Mouse (Mus musculus) megakaryocyte-erythroid progenitor cell, adult 5-6 weeks (primary cell): ENCODE data around the gene Abtb2. TPM values are rescaled to one million over a fixed set of nuclear protein-coding genes. Genes with fewer than 3 reads are reported as not detected.

Experiments
- ATAC-seq: replicated peaks from 2 replicates; pipeline ENCODE4 v1.8.0; 2016; ENCODE audit warnings: mild to moderate bottlenecking, inconsistent platforms; ENCODE audit not compliant: severe bottlenecking, poor library complexity, low FRiP score, low TSS enrichment
- total RNA-seq, 2 experiments: library from RNA; stranded (forward) in 1 of 2; stranded (reverse) in 1 of 2; fragments of 200-1000, 215-1000 nt in 1 of 2; fragments of >200 nt in 1 of 2; fragmentation: Nextera tagmentation in 1 of 2; gene quantifications; 2 replicates each; pipeline ENCODE4 v1.2.3; 2014 to 2017

The Abtb2 gene
- total RNA-seq, 2 experiments from 2014 or later, result 0.42 to 1.4 TPM

GRCm38 (mm10) chr2:103650314-103650879 lies 84.3 kb downstream of the Abtb2 start:
- ATAC-seq, result no peak

- no peak for ATAC-seq
Measured at GRCm38 (mm10) chr2:103652121-103652520, 86.0 kb downstream of the Abtb2 start.

- no peak for ATAC-seq
Measured at GRCm38 (mm10) chr2:103655037-103655436, 88.9 kb downstream of the Abtb2 start.

GRCm38 (mm10) chr2:103656028-103656427 lies 89.9 kb downstream of the Abtb2 start:
- ATAC-seq, result 0 out of 2 replicates have a peak, but pooled peaks have one; percentile 14

- ATAC-seq, result peak; percentile 64
Measured at GRCm38 (mm10) chr2:103659167-103659566, 93.1 kb downstream of the Abtb2 start.

- ATAC-seq, result no peak
Measured at GRCm38 (mm10) chr2:103659648-103660556, 93.8 kb downstream of the Abtb2 start.

GRCm38 (mm10) chr2:103661696-103662095 lies 95.6 kb downstream of the Abtb2 start:
- no peak for ATAC-seq

- no peak for ATAC-seq
Measured at GRCm38 (mm10) chr2:103662121-103662520, 96.0 kb downstream of the Abtb2 start.

- ATAC-seq, result no peak
Measured at GRCm38 (mm10) chr2:103664341-103664740, 98.2 kb downstream of the Abtb2 start.

- no peak for ATAC-seq
Measured at GRCm38 (mm10) chr2:103667962-103668815, 102.1 kb downstream of the Abtb2 start.

GRCm38 (mm10) chr2:103668939-103669338 lies 102.8 kb downstream of the Abtb2 start:
- no peak for ATAC-seq

GRCm38 (mm10) chr2:103669561-103669960 lies 103.5 kb downstream of the Abtb2 start:
- no peak for ATAC-seq

GRCm38 (mm10) chr2:103670276-103670680 lies 104.2 kb downstream of the Abtb2 start:
- ATAC-seq, result no peak

GRCm38 (mm10) chr2:103672573-103673119 lies 106.5 kb downstream of the Abtb2 start:
- no peak for ATAC-seq

- ATAC-seq, result 0 out of 2 replicates have a peak, but pooled peaks have one; percentile 42
Measured at GRCm38 (mm10) chr2:103673609-103674008, 107.5 kb downstream of the Abtb2 start.

- ATAC-seq, result no peak
Measured at GRCm38 (mm10) chr2:103675391-103675790, 109.3 kb downstream of the Abtb2 start.

- ATAC-seq, result no peak
Measured at GRCm38 (mm10) chr2:103676808-103677207, 110.7 kb downstream of the Abtb2 start.

GRCm38 (mm10) chr2:103677614-103678369 lies 111.7 kb downstream of the Abtb2 start:
- no peak for ATAC-seq

GRCm38 (mm10) chr2:103678433-103678832 lies 112.3 kb downstream of the Abtb2 start:
- ATAC-seq, result no peak
